Mouse (Mus musculus) layer of hippocampus, adult 8-10 months (tissue): ENCODE results near the gene Clpb. TPM values are rescaled to one million over a fixed set of nuclear protein-coding genes. Genes with fewer than 3 reads are reported as not detected.

Experiments used
- DNase-seq, 2 experiments: peaks; one replicate each; pipeline ENCODE4 v3.0.0; 2022; ENCODE audit warnings: low spot score in 2 of 2
- total RNA-seq, 4 experiments: library from RNA; stranded (reverse); gene quantifications; 2 replicates each; pipeline ENCODE4 v1.2.4; 2022

The Clpb gene
- total RNA-seq, 4 experiments from 2014 or later: 50.7 to 64.1 (median 56.9) TPM

GRCm38 (mm10) chr7:101673497-101673896, 10.1 kb downstream of the Clpb start:
- DNase-seq: no peak

DNA sequence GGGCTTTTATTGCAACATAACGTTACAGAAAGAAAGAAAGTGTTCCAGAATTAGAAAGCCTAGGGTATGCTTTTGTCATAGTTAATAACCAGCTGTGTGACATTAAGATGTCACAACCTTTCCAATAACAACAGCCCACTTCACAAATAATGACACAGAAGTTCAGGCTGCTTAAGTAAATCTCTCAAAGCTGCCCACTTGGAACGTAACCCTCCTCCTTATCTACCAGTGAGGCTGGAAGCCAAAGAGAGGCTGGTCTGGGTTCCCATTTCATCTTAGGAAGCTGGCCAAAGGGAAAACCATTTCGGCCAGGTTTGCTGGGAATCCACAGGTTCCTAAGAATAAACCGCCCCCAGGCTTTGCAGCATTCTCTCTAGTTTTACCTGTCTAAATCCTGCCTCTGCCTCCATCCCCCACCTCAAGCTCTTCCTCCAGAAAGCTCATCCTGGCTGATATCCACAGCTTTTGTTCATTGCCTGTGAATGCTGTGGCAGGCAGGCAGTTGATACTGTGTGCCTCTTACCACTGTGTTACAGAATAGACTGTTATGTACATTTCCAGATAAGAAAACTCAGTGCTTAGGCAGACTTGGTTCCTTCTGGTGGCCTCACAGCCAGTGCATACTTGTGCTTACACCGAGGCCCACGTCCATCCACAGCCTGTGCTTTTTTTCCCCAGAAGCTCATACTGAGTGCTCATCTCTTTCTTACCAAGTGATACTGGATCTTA, 12.8 kb downstream of the Clpb start:
- DNase-seq: no peak

GRCm38 (mm10) chr7:101676762-101677308, 13.4 kb downstream of the Clpb start:
- no peak for DNase-seq

DNA sequence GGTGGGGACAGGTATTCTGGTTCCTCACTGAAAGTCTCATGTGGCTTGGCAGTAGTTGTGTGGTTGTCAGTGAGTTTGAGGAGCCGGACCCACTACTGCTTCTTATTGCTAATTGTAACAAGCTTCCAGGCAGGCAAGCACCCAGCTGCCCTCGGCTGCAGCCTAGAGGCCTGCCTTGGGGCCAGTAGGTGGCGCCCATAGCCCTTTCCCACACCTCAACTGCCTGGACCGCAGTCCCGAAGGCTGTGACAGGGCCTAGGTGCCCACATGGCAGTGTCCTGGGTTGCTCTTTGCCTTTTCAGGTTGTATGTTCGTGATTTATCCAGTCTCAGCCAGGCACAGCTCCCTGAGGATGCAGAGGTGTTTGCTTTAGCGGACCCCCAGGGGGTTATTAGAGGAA, 16.2 kb downstream of the Clpb start:
- peak; percentile 52 to 81 for DNase-seq

GRCm38 (mm10) chr7:101680961-101681360, 17.5 kb downstream of the Clpb start:
- DNase-seq: no peak

DNA sequence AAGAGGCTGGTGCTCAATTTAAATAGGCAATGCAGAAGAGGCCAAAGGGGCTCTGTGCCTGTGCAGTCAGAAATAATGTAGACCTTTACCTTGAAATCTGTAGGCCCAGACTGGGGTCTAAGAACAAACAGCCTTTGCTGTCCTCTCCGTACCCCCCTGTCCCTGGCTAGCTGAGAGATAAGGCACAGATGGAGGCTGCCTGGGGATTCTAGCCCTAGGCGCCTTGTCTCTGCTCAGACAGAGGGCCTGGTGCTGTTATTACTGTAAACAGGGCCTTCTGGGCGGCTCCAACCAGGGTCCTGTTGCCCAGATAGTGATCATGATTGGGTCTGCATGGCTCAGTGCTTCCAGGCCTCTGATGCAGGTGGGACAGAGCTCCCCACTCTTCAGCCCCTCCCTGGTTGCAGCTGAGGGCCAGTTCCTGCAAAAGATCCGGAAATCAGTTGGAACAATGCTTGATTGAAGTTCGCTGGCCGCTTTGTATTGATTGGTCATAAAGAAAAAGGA, 18.2 kb downstream of the Clpb start:
- DNase-seq: no peak

DNA sequence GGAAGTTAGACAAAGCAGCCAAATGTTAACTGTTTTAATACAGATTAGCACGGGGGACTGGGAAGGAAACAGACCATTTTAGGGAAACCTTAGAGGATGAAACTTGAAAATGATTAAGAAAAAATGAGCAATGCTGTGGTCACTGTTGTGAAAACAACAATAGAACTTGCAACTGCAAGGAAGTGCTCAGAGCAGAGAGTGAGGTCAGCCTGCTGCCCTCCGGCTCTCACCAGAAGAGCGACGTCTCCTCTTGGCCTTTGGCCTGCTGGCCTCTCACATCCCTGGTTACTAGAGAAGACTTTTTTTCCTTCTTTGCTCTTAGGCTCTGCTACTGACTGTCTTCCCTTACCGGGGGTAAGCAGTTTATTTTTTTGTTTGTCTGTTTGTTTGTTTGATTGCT, 19.5 kb downstream of the Clpb start:
- DNase-seq: no peak

DNA sequence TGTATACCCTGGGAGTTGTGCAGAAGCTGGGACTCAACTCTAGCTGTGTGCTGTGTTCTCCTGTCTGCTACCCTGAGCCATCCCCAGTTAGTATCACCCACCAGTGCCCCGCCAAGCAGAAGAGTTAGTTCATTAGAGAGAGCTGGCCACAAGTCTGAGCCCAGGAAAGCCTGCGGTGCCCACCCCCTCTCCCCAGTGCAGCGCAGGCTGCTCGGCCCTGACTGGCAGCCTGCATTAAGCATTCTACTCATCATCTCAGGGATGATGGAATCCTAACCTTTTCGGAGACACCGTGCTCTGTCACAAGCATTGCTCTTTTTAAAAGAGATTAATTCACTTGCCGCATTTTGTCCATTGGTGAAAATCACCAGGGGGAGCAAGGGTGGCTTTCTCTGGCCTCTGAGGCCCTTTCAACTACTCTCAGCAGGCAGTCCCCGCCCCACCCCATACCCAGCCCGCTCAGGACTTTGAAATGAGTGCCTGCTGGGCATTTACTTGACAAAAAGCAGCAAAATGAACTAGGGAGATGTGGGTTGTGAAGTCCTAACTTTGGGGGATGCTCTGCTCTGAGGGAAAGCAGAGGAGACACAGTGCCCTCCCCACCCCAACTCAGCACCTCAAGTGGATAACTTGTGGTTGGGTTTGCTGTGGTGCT, 20.7 kb downstream of the Clpb start:
- DNase-seq: no peak

- no peak for DNase-seq
Observed at GRCm38 (mm10) chr7:101684671-101685070, 21.2 kb downstream of the Clpb start.

- DNase-seq: no peak
Observed at GRCm38 (mm10) chr7:101687144-101687543, 23.7 kb downstream of the Clpb start.

DNA sequence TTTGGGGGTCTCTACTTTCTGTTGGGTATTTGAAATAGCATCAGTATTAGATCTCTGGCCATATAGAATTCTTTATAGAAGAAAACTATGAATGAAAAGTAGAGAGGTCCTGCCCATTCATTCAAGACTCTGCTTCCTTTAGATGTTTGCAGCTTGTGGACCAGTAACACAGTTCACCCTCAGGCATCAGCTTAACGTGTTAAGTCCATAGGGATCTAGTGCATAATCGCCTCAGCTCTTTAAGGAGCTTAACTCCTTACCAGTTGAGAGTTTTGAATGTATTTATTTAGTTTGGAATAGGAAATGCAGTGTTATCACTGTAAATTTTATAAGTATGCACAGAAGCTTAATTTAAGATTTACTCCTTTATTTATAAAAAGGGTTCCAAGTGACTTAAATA, 27.0 kb downstream of the Clpb start:
- DNase-seq: no peak

GRCm38 (mm10) chr7:101691863-101692262, 28.4 kb downstream of the Clpb start:
- no peak for DNase-seq

- DNase-seq: no peak
Observed at GRCm38 (mm10) chr7:101692446-101692845, 29.0 kb downstream of the Clpb start.

GRCm38 (mm10) chr7:101695483-101695882, 32.0 kb downstream of the Clpb start:
- no peak for DNase-seq

DNA sequence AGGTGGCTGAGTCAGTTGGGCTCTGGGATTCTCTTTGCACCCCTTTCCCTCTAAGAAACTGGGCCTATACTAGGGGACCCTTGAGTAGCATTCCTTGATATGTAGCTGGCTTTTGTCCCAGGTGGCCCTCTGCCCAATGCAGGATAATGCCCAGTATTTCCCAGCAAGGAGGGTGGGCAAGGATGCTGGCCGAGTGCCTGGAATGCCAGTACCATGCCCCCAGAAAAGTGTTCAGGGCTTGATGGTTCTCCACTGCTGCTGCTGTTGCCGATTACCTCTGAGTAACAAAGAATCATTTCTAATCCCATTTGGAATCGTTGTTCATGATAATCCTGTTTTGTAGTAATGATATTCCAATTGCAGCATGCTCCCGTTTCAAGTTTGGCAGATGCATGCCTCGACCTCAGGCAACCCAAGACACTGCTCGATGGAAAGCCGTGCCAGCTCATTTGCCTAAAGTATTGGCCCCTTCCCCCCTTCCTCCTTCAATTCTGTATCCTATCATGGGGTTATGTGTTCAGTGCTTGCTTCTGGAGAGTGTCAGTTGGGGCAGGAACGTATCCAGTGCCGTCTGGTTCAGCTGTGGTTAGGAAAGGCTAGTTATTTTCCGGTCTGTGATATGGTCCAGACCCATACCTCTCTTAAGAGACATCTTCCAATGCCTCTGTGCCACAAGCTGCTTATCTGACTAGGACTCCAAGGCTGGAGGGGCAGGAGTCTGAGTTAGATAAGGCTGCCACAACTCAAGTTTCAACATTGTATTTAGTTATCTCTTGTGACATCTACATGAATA, 33.7 kb downstream of the Clpb start:
- DNase-seq: no peak

- DNase-seq: no peak
Observed at GRCm38 (mm10) chr7:101700296-101700695, 36.9 kb downstream of the Clpb start.

- DNase-seq: no peak
Observed at GRCm38 (mm10) chr7:101702706-101703105, 39.3 kb downstream of the Clpb start.

- DNase-seq: no peak
Observed at GRCm38 (mm10) chr7:101709586-101709985, 46.2 kb downstream of the Clpb start.

GRCm38 (mm10) chr7:101710236-101710635, 46.8 kb downstream of the Clpb start:
- no peak for DNase-seq

- DNase-seq: no peak
Observed at GRCm38 (mm10) chr7:101713828-101714400, 50.5 kb downstream of the Clpb start.

DNA sequence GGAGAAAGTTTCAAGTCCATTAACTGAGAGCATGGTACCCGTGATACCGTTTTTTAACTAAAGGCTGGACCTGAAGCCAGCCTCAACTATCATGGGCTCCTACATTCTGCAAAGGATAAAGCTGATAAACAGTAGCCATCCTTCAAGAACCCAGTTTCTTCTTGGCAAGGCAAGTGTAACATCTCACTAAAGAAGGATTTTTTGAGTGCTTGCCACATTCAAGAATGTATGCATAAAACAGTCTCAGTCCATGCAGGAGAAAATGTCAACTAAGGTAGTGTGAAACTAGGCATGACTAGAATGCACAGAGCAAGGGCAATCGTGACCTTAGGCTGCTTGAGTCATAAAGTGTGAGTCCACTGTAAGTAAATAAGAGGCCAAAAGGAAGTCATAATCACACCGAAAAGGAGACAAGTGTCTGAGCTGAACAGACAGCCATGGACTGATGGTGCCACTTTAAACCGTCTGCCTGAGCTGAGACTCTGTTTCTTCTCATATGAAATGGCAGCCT, 51.7 kb downstream of the Clpb start:
- no peak for DNase-seq
